Mouse (Mus musculus): ENCODE measurements around the gene Mrap. TPM values are rescaled to one million over a fixed set of nuclear protein-coding genes. Genes with fewer than 3 reads are reported as not detected.
A peak's percentile ranks its signal among the peaks of the same experiment; 100 is the strongest.

Mrap gene
- polyA plus RNA-seq, 1 experiment from 2014 or later, result 2.3 TPM

DNA sequence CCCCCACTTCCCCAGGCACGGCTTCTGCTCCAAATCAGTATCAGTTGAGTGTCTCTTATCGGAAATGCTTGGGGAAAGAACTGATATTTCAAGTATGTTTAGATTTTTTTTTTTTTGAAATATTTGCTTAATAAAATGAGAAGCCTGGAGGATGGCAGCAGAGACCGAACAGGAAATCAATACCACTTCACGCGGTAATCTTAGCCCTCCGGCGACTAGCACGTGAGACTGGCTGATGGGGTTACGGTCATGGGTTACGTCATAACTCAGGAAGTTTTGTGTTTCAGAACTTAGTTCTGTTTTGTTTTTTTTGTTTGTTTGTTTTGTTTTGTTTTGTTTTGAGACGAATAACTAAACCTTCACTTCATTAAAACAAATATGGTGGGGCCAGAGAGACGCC is 27.7 kb upstream of the Mrap start:
- peak overlapping the region; percentile 70 for H3K27ac ChIP-seq (replicated peaks)
- H3K36me3 ChIP-seq, result no peaks in the 10 kb centered on the region
- H3K4me1 ChIP-seq, result peaks cover 36% of the 10 kb centered on the region
- H3K9me3 ChIP-seq (replicated peaks), result no peaks in the 10 kb centered on the region
- H3K27me3 ChIP-seq (ENCODE audit: low read depth, poor library complexity, severe bottlenecking), result peaks cover 5% of the 10 kb centered on the region
- H3K4me3 ChIP-seq, result peak overlapping the region; percentile 30; the same call in 1 of the 2 replicates
- no peak for DNase-seq (ENCODE audit: low spot score)
- WGBS, result 88% methylated on average over 12 of the region's 12 CpGs

GRCm38 (mm10) chr16:90724051-90724450 is 14.0 kb upstream of the Mrap start:
- peaks cover under 1% of the 10 kb centered on the region; the same call in 1 of the 2 replicates for H3K9me3 ChIP-seq (replicated peaks)
- 96% methylated on average over 4 of the region's 4 CpGs for WGBS
- H3K27ac ChIP-seq (replicated peaks), result no peak overlapping the region
- H3K27me3 ChIP-seq (ENCODE audit: low read depth, poor library complexity, severe bottlenecking), result no peaks in the 10 kb centered on the region
- peaks cover 66% of the 10 kb centered on the region for H3K36me3 ChIP-seq
- no peak overlapping the region for H3K4me3 ChIP-seq
- no peak for DNase-seq (ENCODE audit: low spot score)
- peaks cover 13% of the 10 kb centered on the region for H3K4me1 ChIP-seq

DNA sequence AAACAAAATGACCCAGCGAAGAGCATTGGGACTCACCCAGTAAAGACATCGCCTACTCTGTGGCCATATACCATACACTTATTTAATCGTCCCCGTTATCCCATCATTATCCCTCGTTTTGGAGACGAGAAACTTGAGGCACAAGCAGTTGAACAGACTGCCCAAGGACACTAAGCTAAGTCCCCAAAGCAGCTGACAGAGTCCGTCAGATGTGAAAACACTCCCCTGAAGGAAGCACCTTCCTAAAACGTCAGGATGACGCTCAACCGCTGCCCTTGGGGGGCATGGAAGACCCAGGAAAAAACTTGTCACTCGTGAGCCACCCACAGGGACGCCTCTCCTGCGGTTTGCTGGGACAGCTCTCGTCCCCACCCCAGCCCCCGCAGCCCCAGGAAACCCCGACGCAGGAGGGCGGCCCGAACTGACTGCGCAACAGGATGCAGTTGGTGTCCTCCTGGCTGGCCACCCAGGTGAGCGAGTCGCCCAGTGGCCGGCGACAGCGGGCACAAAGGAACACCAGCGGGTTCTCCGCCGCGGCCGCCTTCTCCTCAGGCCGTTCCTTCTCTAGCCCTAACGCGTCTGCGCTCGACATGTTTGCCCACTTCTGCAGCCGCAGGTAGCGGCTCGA is 11.3 kb upstream of the Mrap start:
- Histone ChIP-seq H3K36me3 (peaks cover 39% of the 10 kb centered on the region), H3K4me1 (peaks cover 13% of the 10 kb centered on the region), H3K9me3 (replicated peaks) (peaks cover 9% of the 10 kb centered on the region; the same call in 1 of the 2 replicates), H3K4me3 (peak overlapping the region; percentile 85), H3K27ac (replicated peaks) (peak overlapping the region; percentile 88), H3K27me3 (ENCODE audit: low read depth, poor library complexity, severe bottlenecking) (no peaks in the 10 kb centered on the region)
- DNase-seq (ENCODE audit: low spot score), result no peak
- 7% methylated on average over 38 of the region's 38 CpGs for WGBS

- H3K9me3 ChIP-seq (replicated peaks), result peaks cover 9% of the 10 kb centered on the region; the same call in 1 of the 2 replicates
- peak within 1 kb of the TSS; percentile 88 for H3K27ac ChIP-seq (replicated peaks)
- peak; percentile 97 for DNase-seq (ENCODE audit: low spot score)
- peaks cover 13% of the 10 kb centered on the region for H3K4me1 ChIP-seq
- H3K4me3 ChIP-seq, result peak within 1 kb of the TSS; percentile 85
- H3K27me3 ChIP-seq (ENCODE audit: low read depth, poor library complexity, severe bottlenecking), result no peaks in the 10 kb centered on the region
- peaks cover 31% of the 10 kb centered on the region for H3K36me3 ChIP-seq
- WGBS, result 3% methylated on average over 53 of the region's 53 CpGs
Observed at GRCm38 (mm10) chr16:90727233-90728115, 10.5 kb upstream of the Mrap start, which contains the start of gene Mis18a. Gene Mis18a, minus strand, starts transcription at chr16:90727404.

GRCm38 (mm10) chr16:90735611-90736010 is 2.4 kb upstream of the Mrap start:
- Histone ChIP-seq H3K27ac (replicated peaks) (no peak overlapping the region), H3K9me3 (replicated peaks) (peaks cover 9% of the 10 kb centered on the region; the same call in 1 of the 2 replicates), H3K4me1 (0 out of 2 replicates have a peak, but pooled peaks cover 7% of the 10 kb centered on the region), H3K27me3 (ENCODE audit: low read depth, poor library complexity, severe bottlenecking) (no peaks in the 10 kb centered on the region), H3K4me3 (no peak overlapping the region), H3K36me3 (no peaks in the 10 kb centered on the region)
- WGBS, result 85% methylated on average over 4 of the region's 4 CpGs
- no peak for DNase-seq (ENCODE audit: low spot score)

DNA sequence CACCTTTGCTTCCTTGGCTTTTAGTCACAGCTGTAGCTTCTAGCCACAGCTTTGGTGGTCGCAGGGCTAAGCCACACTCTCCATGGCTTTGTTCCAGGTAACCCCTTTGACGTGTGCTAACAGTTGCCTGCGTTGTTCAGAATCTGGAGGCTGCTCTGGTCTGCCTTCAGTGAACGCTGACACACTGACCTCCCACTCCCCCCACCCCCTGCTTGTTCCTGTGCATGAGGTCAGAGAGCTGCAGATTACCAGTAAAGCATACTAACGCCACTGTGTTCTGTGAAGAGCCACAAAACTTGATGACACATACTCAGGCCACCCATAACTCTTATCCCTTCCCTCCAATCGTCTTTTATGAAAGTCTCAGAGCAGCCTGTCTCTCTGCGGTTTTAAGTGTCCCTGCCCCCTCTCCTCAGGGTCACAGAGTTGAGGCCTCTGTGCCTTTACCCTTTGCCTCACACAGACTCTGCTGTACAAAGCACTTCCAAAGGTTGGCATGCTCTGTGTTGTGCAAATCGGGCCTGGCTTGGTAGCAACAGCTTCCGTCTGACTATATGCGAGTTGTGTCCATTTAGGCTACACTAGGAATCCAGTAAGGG is 1.2 kb upstream of the Mrap start:
- Histone ChIP-seq H3K4me1 (0 out of 2 replicates have a peak, but pooled peaks cover 7% of the 10 kb centered on the region), H3K4me3 (no peak overlapping the region), H3K36me3 (no peaks in the 10 kb centered on the region), H3K9me3 (replicated peaks) (no peaks in the 10 kb centered on the region), H3K27me3 (ENCODE audit: low read depth, poor library complexity, severe bottlenecking) (no peaks in the 10 kb centered on the region), H3K27ac (replicated peaks) (no peak overlapping the region)
- DNase-seq (ENCODE audit: low spot score), result no peak
- WGBS, result 79% methylated on average over 10 of the region's 10 CpGs

- Histone ChIP-seq H3K27ac (replicated peaks) (no peak overlapping the region), H3K36me3 (peaks cover 20% of the 10 kb centered on the region), H3K4me3 (no peak overlapping the region), H3K9me3 (replicated peaks) (no peaks in the 10 kb centered on the region), H3K27me3 (ENCODE audit: low read depth, poor library complexity, severe bottlenecking) (no peaks in the 10 kb centered on the region), H3K4me1 (peaks cover 7% of the 10 kb centered on the region)
- no peak for DNase-seq (ENCODE audit: low spot score)
- 89% methylated on average over 6 of the region's 6 CpGs for WGBS
Observed at GRCm38 (mm10) chr16:90747143-90747542, 9.1 kb downstream of the Mrap start.

DNA sequence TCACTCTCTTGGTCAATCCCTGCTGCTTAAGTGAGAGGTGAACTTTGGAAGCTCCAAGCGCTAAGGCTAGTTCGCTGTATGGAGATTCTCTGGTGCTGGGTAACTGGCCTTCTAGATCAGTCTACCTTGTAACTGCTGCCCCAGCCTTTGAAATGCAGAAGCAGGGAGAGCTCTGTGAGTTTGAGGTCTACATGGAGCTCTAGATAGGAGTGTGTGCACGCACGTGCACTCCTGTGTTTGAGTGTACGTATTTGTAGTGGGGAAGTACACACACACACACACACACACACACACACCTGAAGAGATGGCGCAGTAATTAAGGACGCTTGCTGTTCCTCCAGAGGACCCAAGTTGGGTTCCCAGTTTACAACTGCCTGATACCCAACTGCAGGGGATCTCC is 10.2 kb downstream of the Mrap start:
- Histone ChIP-seq H3K4me1 (peaks cover 7% of the 10 kb centered on the region), H3K27ac (replicated peaks) (no peak overlapping the region), H3K9me3 (replicated peaks) (no peaks in the 10 kb centered on the region), H3K4me3 (no peak overlapping the region), H3K27me3 (ENCODE audit: low read depth, poor library complexity, severe bottlenecking) (no peaks in the 10 kb centered on the region), H3K36me3 (peaks cover 31% of the 10 kb centered on the region)
- 94% methylated on average over 7 of the region's 7 CpGs for WGBS
- DNase-seq (ENCODE audit: low spot score), result no peak

DNA sequence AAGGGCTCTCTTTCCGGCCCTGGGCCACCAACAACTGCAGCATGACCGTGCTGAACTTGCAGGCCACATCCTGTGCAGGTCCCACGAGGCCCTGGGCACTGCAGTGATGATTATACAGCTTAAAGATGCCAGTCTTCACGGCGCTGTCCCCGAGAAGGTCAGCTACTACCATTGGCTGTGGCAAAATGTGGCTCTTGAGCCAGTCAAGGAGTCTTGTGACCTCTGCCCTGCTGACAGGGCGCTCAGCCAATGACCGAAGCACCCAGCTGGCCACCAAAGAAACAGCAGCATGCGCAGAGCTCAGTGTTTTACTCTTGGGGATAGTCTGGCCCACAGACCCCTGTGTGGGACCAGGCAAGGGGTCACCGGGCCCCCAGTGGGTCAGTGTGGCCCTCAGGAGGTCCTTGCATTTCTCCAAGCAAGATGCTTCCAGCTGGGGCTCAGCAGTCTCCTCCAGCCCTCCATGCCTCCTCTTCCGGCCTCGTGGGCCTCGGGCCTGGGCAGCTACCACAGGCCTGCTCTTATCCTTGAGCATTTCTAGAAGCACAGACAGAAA is 15.5 kb downstream of the Mrap start:
- Histone ChIP-seq H3K9me3 (replicated peaks) (no peaks in the 10 kb centered on the region), H3K36me3 (peaks cover 77% of the 10 kb centered on the region), H3K27me3 (ENCODE audit: low read depth, poor library complexity, severe bottlenecking) (no peaks in the 10 kb centered on the region), H3K27ac (replicated peaks) (no peak overlapping the region), H3K4me1 (peaks cover 7% of the 10 kb centered on the region), H3K4me3 (no peak overlapping the region)
- DNase-seq (ENCODE audit: low spot score), result no peak
- WGBS, result 91% methylated on average over 13 of the region's 13 CpGs

DNA sequence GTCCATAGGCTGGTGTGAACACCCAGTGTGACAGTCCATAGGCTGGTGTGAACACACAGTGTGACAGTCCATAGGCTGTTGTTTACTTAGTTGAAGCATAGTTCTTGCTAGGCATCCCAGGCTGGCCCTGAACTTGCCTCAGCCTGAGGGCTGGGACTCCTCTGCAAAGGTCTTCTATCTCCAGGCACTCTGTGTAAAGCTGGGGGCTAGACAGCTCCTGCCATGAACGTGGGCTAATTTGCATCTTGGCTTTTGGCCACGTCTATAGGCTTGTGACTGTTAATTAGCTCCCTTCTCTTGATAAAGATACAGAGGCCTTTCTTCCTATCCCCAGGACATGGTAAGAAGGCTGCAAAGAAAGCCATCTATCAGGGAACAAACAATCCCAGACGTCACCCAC is 21.3 kb downstream of the Mrap start:
- 83% methylated on average over 3 of the region's 3 CpGs for WGBS
- no peaks in the 10 kb centered on the region for H3K9me3 ChIP-seq (replicated peaks)
- H3K27ac ChIP-seq (replicated peaks), result no peak overlapping the region
- no peaks in the 10 kb centered on the region for H3K27me3 ChIP-seq (ENCODE audit: low read depth, poor library complexity, severe bottlenecking)
- DNase-seq (ENCODE audit: low spot score), result no peak
- peaks cover 94% of the 10 kb centered on the region for H3K36me3 ChIP-seq
- H3K4me3 ChIP-seq, result no peak overlapping the region
- no peaks in the 10 kb centered on the region for H3K4me1 ChIP-seq

GRCm38 (mm10) chr16:90760515-90760914 is 22.5 kb downstream of the Mrap start:
- no peak overlapping the region for H3K4me3 ChIP-seq
- no peaks in the 10 kb centered on the region for H3K4me1 ChIP-seq
- no peak overlapping the region for H3K27ac ChIP-seq (replicated peaks)
- WGBS, result 87% methylated on average over 4 of the region's 4 CpGs
- peaks cover 90% of the 10 kb centered on the region for H3K36me3 ChIP-seq
- H3K27me3 ChIP-seq (ENCODE audit: low read depth, poor library complexity, severe bottlenecking), result no peaks in the 10 kb centered on the region
- no peak for DNase-seq (ENCODE audit: low spot score)
- H3K9me3 ChIP-seq (replicated peaks), result no peaks in the 10 kb centered on the region

DNA sequence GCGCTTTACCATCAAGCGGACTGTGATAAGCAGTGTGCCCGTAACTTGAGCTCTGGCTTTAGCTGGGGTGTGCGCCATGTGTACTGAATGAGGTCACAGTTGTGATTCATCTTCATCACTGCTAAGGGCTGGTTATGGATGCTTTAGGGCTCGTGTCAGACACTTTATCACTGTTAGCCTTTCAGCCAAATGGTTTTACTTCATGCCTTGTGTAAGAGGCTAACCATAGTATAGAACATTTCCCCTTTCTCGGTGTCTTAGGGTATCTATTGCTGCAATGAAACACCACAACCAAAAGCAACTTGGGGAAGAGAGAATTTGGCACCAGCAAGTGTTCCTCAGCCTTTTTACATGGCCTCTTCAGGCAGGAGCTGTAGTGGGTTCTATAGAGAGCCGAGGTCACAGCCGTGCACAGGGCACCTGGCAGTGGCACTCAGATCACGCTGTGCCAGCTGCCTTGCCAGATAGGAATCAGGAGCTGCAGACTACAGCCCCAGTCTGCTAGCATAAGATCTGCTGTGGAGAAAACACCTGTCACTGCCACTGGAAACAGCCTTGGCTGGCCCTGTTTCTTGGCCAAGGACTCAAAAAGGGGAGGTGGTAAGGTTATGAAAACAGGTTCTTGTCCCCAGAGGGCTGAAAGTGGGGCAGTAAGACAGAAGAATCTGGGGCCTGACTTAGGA is 27.3 kb downstream of the Mrap start:
- no peaks in the 10 kb centered on the region for H3K9me3 ChIP-seq (replicated peaks)
- no peaks in the 10 kb centered on the region for H3K27me3 ChIP-seq (ENCODE audit: low read depth, poor library complexity, severe bottlenecking)
- 92% methylated on average over 9 of the region's 9 CpGs for WGBS
- H3K36me3 ChIP-seq, result peaks cover 95% of the 10 kb centered on the region
- H3K27ac ChIP-seq (replicated peaks), result no peak overlapping the region
- DNase-seq (ENCODE audit: low spot score), result no peak
- no peaks in the 10 kb centered on the region for H3K4me1 ChIP-seq
- no peak overlapping the region for H3K4me3 ChIP-seq

All from midbrain, embryonic 10.5 days (tissue).